Mouse (Mus musculus) embryo, embryonic 11 days (tissue): ENCODE measurements around the gene Fam155a.
A peak's percentile ranks its signal among the peaks of the same experiment; 100 is the strongest.

Source experiments
- DNase-seq: peaks from one replicate; pipeline ENCODE4 v3.0.0-alpha.2; 2015

The Fam155a gene

DNA sequence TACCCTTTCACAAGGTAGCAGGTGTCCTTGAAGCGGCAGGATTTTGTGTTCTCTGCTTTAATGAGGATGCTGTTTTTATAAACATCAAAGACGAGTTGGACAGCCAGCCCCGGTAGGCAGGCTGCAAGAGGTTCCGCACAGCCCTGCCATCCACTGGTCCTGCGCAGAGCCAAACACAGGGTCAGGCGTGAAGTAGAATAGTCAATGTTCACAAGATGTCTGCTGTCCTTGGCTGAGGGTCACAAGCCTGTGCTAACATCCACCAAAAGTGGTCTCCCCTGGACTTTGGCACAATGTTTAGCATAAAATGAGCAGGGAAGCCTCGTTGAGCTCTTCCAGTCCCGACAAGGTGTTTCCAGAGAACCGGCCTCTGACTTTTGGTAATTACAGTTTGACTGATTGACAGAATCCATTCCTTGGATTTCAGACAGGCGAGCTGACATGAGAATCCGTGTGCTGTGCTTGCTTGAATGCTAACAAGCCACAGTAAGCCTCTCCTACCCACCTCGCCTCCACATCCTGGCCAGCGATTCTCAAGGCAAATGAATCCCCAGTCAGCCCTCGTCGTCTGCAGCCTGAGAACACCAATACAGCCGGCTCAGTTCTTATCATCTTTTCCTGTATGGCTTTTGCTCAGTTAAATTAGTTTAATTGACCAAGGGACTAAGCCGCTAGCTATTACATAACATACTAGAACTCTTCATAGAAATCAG lies 522.7 kb downstream of the Fam155a start:
- no peak for DNase-seq

- peak; percentile 34 for DNase-seq
These were observed 525.0 kb downstream of the Fam155a start for GRCm38 (mm10) chr8:9245994-9246393.

- no peak for DNase-seq
These were observed 530.0 kb downstream of the Fam155a start for GRCm38 (mm10) chr8:9240996-9241395.

DNA sequence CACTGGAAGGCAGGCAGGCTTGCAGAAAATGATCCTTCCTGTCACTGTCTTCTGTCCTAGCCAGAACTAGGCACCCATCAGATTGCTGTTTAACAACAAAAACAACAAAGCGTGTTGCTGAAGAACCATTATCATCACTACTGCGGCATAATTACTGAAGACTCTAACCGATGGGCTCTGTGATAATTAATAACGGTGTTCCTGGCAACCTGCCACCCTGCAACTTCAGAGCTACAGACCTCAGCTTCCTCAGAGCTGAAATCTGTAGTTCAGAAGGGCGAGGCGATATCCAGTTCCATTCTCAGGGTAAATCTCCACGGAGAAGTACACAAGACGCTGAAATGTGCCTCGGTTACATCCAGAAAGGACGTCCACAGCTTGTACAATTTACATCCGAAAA lies 531.2 kb downstream of the Fam155a start:
- DNase-seq: no peak

DNA sequence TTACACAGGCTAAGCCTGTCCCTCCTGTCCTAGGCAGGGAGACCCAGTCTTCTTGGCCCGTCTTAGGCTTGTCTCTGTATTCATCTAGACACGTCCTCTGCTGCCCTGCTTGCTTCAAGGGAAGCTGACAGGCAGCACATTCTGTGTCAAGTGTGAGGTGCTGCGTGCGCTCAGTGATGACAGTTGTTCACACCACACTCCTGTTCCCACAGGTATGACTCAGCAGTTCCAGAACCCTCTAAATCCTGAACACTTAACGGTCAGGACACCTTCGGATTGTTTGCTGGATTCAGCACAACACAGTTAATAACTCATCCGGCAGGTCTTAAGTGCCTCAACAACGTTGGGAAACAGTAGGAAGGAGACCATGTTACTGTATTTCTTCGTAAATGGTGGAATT lies 532.0 kb downstream of the Fam155a start:
- DNase-seq: no peak

GRCm38 (mm10) chr8:9233326-9233919 lies 537.5 kb downstream of the Fam155a start:
- DNase-seq: peak; percentile 90

DNA sequence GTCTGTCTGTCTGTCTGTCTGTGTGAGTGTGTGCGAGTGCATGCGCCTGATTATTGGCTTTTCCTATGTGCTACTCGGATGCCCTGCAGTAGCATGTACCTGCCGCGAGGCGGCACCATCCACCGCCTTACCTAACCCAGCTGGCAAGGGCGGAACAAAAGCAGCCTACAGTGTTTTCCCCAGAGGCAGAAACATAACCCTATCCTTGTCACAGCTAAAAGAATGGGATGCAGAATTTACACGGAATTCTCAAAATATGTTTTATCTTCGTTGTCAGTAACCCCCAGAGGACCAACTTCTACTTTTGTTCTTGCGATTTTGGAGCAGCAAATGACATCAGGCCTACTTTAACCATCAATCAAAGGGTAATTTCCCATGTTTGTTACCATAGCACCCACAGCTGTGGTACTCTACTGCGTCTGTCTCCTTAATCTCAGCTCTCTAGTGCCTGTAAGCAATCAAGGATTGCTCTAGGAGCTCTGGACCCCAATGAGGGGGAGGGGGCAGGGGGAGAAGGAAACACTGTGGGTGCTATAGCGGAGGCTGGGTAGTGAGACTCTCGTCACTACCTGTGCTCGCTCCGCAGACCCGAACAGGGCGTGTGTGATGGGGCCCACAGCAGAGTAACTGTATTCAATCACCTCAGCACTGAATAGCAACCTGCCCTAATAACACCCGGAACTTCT lies 543.0 kb downstream of the Fam155a start:
- peak; percentile 86 for DNase-seq

GRCm38 (mm10) chr8:9226767-9227166 lies 544.2 kb downstream of the Fam155a start:
- DNase-seq: no peak

GRCm38 (mm10) chr8:9211751-9212150 lies 559.2 kb downstream of the Fam155a start:
- DNase-seq: no peak

DNA sequence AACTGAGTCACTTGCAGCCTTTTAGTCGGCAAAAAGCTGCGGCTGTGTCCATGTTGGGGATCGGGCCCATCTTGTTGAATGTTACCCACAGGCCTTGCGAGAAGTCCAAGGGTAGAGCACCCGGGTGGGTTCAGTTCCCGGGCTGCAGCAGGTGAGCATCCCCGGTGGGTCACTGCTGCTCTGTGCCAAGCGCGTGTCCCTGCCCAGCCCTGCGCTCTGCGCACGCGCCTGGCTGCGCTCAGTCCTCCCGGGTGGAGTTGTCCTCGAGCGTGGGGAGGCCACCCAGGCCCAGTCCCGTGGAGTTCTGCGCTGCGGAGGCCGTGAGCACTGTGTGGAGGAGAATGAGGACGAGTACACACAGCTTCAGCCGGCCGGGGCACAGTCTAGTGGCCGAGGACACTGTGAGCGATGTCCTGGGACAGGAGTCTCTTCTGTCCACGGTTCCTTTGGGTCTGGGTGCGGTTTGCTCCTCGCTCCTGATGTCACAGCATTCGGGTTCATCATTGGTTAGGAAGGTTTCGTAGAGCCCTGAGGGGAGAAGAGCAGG lies 563.4 kb downstream of the Fam155a start:
- DNase-seq: no peak

- DNase-seq: no peak
These were observed 566.5 kb downstream of the Fam155a start for GRCm38 (mm10) chr8:9204345-9205067.

DNA sequence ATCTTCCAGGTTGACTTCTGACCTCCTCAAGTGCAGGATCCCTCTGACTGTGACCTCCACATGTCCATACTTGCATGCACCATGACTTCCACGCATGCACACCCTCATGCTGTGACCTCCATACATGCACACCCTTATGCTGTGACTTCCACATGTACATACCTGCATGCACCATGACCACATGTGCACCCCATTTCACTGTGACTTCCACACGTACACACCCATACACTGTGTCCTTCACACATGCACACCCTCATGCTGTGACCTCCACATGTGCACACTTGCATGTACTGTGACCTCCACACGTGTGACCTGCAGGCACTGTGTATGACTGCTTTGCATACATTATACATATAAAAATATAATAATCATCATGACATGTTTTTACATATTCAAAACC lies 570.9 kb downstream of the Fam155a start:
- DNase-seq: no peak

- DNase-seq: no peak
These were observed 579.3 kb downstream of the Fam155a start for GRCm38 (mm10) chr8:9191682-9192081.

GRCm38 (mm10) chr8:9188616-9189015 lies 582.3 kb downstream of the Fam155a start:
- no peak for DNase-seq

DNA sequence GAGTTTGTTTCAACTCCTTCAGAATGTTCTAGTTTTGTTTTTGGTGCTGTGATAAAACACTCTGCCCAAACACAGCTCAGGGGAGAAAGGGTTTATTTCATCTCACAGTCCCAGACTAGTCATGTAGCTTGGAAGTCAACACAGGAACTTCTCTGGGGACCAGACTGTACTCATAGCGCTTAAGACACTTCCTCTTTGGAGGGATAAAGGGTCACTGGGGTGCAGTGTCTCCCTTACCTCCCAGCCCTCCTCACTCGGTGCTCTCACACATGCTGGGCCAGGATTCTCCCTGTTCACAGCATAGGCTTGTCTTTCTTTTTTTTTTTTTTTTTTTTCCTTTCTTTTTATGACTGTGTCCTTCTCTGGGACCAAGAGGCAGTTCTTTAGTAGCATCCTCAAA lies 585.8 kb downstream of the Fam155a start:
- no peak for DNase-seq

- DNase-seq: no peak
These were observed 588.5 kb downstream of the Fam155a start for GRCm38 (mm10) chr8:9182461-9182860.

DNA sequence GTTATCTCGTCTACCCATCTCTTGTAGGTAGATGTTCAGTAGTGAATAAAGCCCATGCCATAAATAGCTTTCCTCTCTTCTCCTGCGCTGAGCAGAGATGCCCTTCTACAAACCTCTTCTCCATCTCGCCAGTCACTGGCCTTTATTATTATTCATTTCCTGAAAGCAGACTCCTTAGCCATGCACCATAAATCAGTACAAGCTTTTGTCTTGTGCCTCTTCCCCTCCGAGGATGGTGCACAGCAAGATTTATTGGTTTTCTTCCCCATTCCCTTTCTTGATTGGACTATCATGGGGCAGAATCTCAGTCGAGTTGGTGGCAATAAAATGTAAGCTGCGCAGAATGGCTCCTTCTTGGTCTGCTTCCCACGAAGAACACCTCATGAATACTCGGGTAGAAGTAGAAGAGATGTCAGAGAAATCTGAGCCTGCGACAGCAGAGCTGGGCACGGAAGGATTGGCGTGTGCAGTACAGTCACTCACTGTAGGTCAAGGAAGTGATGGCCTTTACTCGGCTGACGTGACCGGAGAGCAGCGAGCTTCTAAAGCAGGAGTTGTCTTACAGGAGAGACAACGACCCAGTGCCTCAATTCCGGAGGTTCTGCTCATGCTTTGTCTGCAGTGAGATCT lies 590.2 kb downstream of the Fam155a start:
- DNase-seq: no peak

GRCm38 (mm10) chr8:9176974-9177373 lies 594.0 kb downstream of the Fam155a start:
- DNase-seq: no peak

GRCm38 (mm10) chr8:9174865-9175565 lies 595.9 kb downstream of the Fam155a start:
- peak; percentile 84 for DNase-seq

- no peak for DNase-seq
These were observed 599.1 kb downstream of the Fam155a start for GRCm38 (mm10) chr8:9171848-9172247.

GRCm38 (mm10) chr8:9167995-9168394 lies 603.0 kb downstream of the Fam155a start:
- no peak for DNase-seq

DNA sequence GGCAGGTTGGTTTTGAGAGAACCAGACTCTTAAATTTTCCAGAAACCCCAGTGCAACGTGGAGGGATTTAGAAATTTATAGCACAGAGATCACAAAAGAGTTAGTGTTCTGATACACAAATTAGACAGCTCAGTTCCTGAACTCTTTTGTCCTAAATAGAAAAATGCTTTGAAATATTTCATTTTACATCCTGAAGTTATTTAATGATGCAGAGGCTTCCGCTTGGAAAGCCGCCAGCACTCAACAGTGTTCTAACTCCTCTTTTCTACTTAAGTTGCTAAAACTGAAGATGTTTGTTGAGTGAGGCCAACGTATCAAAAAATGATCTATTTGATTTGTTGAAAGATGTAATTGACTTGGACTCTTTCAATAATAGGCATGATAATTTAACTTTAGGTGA lies 609.4 kb downstream of the Fam155a start:
- DNase-seq: no peak
